Mouse (Mus musculus) CH12.LX (cell line): ENCODE data around the gene Ece1. TPM values are rescaled to one million over a fixed set of nuclear protein-coding genes. Genes with fewer than 3 reads are reported as not detected.

ENCODE experiments used
- DNase-seq: peaks from one replicate; pipeline ENCODE4 v3.0.0-alpha.2; 2013; ENCODE audit errors: extremely low read depth
- H3K27ac ChIP-seq: 2 replicates; pipeline ENCODE4 v1.5.1; 2012; ENCODE audit warnings: low read depth, mild to moderate bottlenecking, control low read depth, moderate library complexity; ENCODE audit not compliant: insufficient read depth
- H3K27me3 ChIP-seq: replicated peaks from 2 replicates; pipeline ENCODE3; 2012; ENCODE audit warnings: inconsistent platforms
- H3K36me3 ChIP-seq, 2 experiments: replicated peaks in 1 of 2; 2 replicates each; pipeline versions ENCODE3 to v1.6.1; 2012; ENCODE audit warnings: inconsistent platforms in 1 of 2, low read length in 1 of 2, mild to moderate bottlenecking in 1 of 2, mixed read lengths in 1 of 2, moderate library complexity in 1 of 2; ENCODE audit not compliant: control insufficient read depth in 1 of 2, insufficient read depth in 1 of 2
- H3K4me1 ChIP-seq, 2 experiments: 2 replicates each; pipeline ENCODE4 v1.6.1; 2012; ENCODE audit warnings: inconsistent platforms in 1 of 2, moderate library complexity in 1 of 2; ENCODE audit not compliant: insufficient read depth in 2 of 2, control insufficient read depth in 1 of 2
- H3K4me2 ChIP-seq: 2 replicates; pipeline ENCODE4 v1.6.1; 2012; ENCODE audit warnings: low read depth, mild to moderate bottlenecking, control low read depth; ENCODE audit not compliant: poor library complexity, insufficient read depth, severe bottlenecking
- H3K4me3 ChIP-seq, 3 experiments: fragments of 150-350 bp in 1 of 3; sonication (generic) in 1 of 3; replicated peaks in 1 of 3; 2 replicates each; pipeline versions ENCODE3 to v1.5.1; 2011 to 2012; ENCODE audit warnings: low read depth in 2 of 3, low read length in 2 of 3, mild to moderate bottlenecking in 2 of 3, moderate library complexity in 2 of 3, control low read depth in 1 of 3, improper control_type of control experiment in 1 of 3, inconsistent platforms in 1 of 3, mixed read lengths in 1 of 3; ENCODE audit not compliant: poor library complexity in 1 of 3
- H3K79me2 ChIP-seq: replicated peaks from 2 replicates; pipeline ENCODE4 v1.6.1; 2012; ENCODE audit warnings: mild to moderate bottlenecking, moderate library complexity; ENCODE audit not compliant: control insufficient read depth, poor library complexity, insufficient read depth, severe bottlenecking; ENCODE audit errors: extremely low read depth
- H3K9ac ChIP-seq: 2 replicates; pipeline ENCODE4 v1.6.1; 2012; ENCODE audit warnings: low read depth, mild to moderate bottlenecking, control low read depth, moderate library complexity; ENCODE audit not compliant: insufficient read depth
- H3K9me3 ChIP-seq: replicated peaks from 2 replicates; pipeline ENCODE3; 2012; ENCODE audit warnings: low read length, inconsistent platforms, mixed read lengths
- CHD2 ChIP-seq: IDR thresholded peaks from 2 replicates; pipeline ENCODE4 v1.6.1; 2011; ENCODE audit warnings: low read length, improper control_type of control experiment
- CTCF ChIP-seq, 2 experiments: IDR thresholded peaks in 1 of 2; conservative IDR thresholded peaks in 1 of 2; 2 replicates each; pipeline ENCODE4 v1.5.1; 2011 to 2012; ENCODE audit warnings: low read depth in 2 of 2, low read length in 2 of 2, improper control_type of control experiment in 1 of 2, inconsistent platforms in 1 of 2, mild to moderate bottlenecking in 1 of 2, moderate library complexity in 1 of 2
- ELF1 ChIP-seq: IDR thresholded peaks from 2 replicates; pipeline ENCODE4 v1.6.1; 2014; ENCODE audit warnings: low read depth, mild to moderate bottlenecking, inconsistent platforms, low read length, improper control_type of control experiment
- GABPA ChIP-seq: IDR thresholded peaks from 2 replicates; pipeline ENCODE4 v1.6.1; 2012; ENCODE audit warnings: low read depth, low read length, improper control_type of control experiment, inconsistent platforms; ENCODE audit not compliant: insufficient replicate concordance
- IRF4 ChIP-seq: IDR thresholded peaks from 2 replicates; pipeline ENCODE4 v1.6.1; 2014; ENCODE audit warnings: low read depth, mild to moderate bottlenecking, inconsistent platforms, low read length, improper control_type of control experiment
- JUND ChIP-seq: conservative IDR thresholded peaks from 2 replicates; pipeline ENCODE4 v1.6.1; 2011; ENCODE audit warnings: low read depth, low read length, improper control_type of control experiment
- KAT2A ChIP-seq: IDR thresholded peaks from 2 replicates; pipeline ENCODE4 v1.6.1; 2012; ENCODE audit warnings: low read length, improper control_type of control experiment, inconsistent platforms; ENCODE audit not compliant: insufficient replicate concordance
- MAX ChIP-seq: IDR thresholded peaks from 2 replicates; pipeline ENCODE4 v1.6.1; 2011; ENCODE audit warnings: low read length, improper control_type of control experiment
- MEF2A ChIP-seq: IDR thresholded peaks from 2 replicates; pipeline ENCODE4 v1.6.1; 2014; ENCODE audit warnings: low read depth, mild to moderate bottlenecking, inconsistent platforms, low read length, improper control_type of control experiment, borderline replicate concordance
- MXI1 ChIP-seq: IDR thresholded peaks from 2 replicates; pipeline ENCODE4 v1.6.1; 2011; ENCODE audit warnings: mild to moderate bottlenecking, low read depth, low read length, improper control_type of control experiment
- MYC ChIP-seq: IDR thresholded peaks from 2 replicates; pipeline ENCODE4 v1.6.1; 2011; ENCODE audit warnings: low read depth, mild to moderate bottlenecking, improper control_type of control experiment, low read length
- NRF1 ChIP-seq: IDR thresholded peaks from 2 replicates; pipeline ENCODE4 v1.6.1; 2014; ENCODE audit warnings: low read depth, mild to moderate bottlenecking, inconsistent platforms, low read length, improper control_type of control experiment, moderate library complexity
- PAX5 ChIP-seq: IDR thresholded peaks from 2 replicates; pipeline ENCODE4 v1.6.1; 2012; ENCODE audit warnings: low read length, inconsistent platforms, mixed read lengths
- RAD21 ChIP-seq: IDR thresholded peaks from 2 replicates; pipeline ENCODE4 v1.6.1; 2011; ENCODE audit warnings: low read depth, mild to moderate bottlenecking, low read length, improper control_type of control experiment, moderate library complexity
- RCOR1 ChIP-seq: conservative IDR thresholded peaks from 2 replicates; pipeline ENCODE4 v1.6.1; 2012; ENCODE audit warnings: low read depth, mild to moderate bottlenecking, inconsistent platforms, low read length, improper control_type of control experiment
- SIN3A ChIP-seq: IDR thresholded peaks from 2 replicates; pipeline ENCODE4 v1.6.1; 2012; ENCODE audit warnings: low read length, improper control_type of control experiment, inconsistent platforms
- SMC3 ChIP-seq: IDR thresholded peaks from 2 replicates; pipeline ENCODE4 v1.6.1; 2011; ENCODE audit warnings: low read depth, low read length, improper control_type of control experiment
- TCF12 ChIP-seq: IDR thresholded peaks from 2 replicates; pipeline ENCODE4 v1.6.1; 2014; ENCODE audit warnings: low read depth, mild to moderate bottlenecking, inconsistent platforms, low read length, improper control_type of control experiment
- UBTF ChIP-seq: IDR thresholded peaks from 2 replicates; pipeline ENCODE4 v1.6.1; 2012; ENCODE audit warnings: low read depth, mild to moderate bottlenecking, inconsistent platforms, low read length, improper control_type of control experiment, moderate library complexity
- ZC3H11A ChIP-seq: IDR thresholded peaks from 2 replicates; pipeline ENCODE4 v1.6.1; 2012; ENCODE audit warnings: low read depth, mild to moderate bottlenecking, inconsistent platforms, low read length, improper control_type of control experiment
- dilution Hi-C: fragments of 300-500 bp; cut with MboI; formaldehyde crosslinking; loops from 2 replicates; pipeline ENCODE4 v1.14.3; 2020; ENCODE audit warnings: low sequenced_read_pairs; ENCODE audit not compliant: extremely low pct_unique_long_range_greater_than_20kb, extremely low pct_ligation_motif_present
- in situ Hi-C: fragments of 300-500 bp; cut with MboI; formaldehyde crosslinking; loops from 3 replicates; pipeline ENCODE4 v1.14.3; 2019; ENCODE audit warnings: low sequenced_read_pairs, low pct_ligation_motif_present, low pct_unique_long_range_greater_than_20kb, mixed read lengths
- polyA plus RNA-seq: library from polyadenylated mRNA; unstranded; fragments of >175 nt; gene quantifications from 2 replicates; pipeline ENCODE4 v1.2.1, GENCODE M21; 2012; ENCODE audit warnings: low read depth; ENCODE audit not compliant: insufficient read length
- total RNA-seq, 2 experiments: library from RNA; depleted of rRNA; stranded (reverse); fragments of 300-350 nt in 1 of 2; fragments of >200 nt in 1 of 2; gene quantifications; 2 replicates each; pipeline ENCODE4 v1.2.3; 2012 to 2014

The Ece1 gene
- total and polyA plus RNA-seq, 3 experiments, result 0.12 to 10.0 (median 0.16) TPM

- no peaks in the 10 kb centered on the region for H3K36me3 ChIP-seq
- peaks cover 3 to 6% of the 10 kb centered on the region in 2 experiments; a peak in 3 of 4 replicates for H3K4me1 ChIP-seq
- DNase-seq, result peak; percentile 80
- dilution Hi-C loops, result no loop called here
- in situ Hi-C loops, result loop anchor here (5.0 kb wide), 2 partner anchors 33 to 103 kb away; no protein-coding TSS in a partner anchor
- peaks cover 27% of the 10 kb centered on the region for H3K27me3 ChIP-seq
- no peak overlapping the region for H3K9ac ChIP-seq
- TF ChIP-seq MEF2A, result no peak
- TF ChIP-seq TCF12, result no peak
- TF ChIP-seq NRF1, result no peak
- TF ChIP-seq ELF1, result peak; percentile 62
- TF ChIP-seq SMC3, result peak; percentile 80
- TF ChIP-seq SIN3A, result 0 out of 2 replicates have a peak, but pooled peaks have one; percentile 36
- peak; percentile 40; the same call in 1 of the 2 replicates for TF ChIP-seq ZC3H11A
- peak; percentile 37 to 95 for TF ChIP-seq CTCF (conservative IDR thresholded peaks at IDR 0.05 in 1 of 2, IDR thresholded peaks at IDR 0.05 in 1 of 2; ENCODE audit: low read depth in 2 of 2, low read length in 2 of 2)
- peak; percentile 88 for TF ChIP-seq RAD21
- H3K79me2 ChIP-seq, result no peaks in the 10 kb centered on the region
- no peak overlapping the region for H3K27ac ChIP-seq
- peak overlapping the region; percentile 60 for H3K4me2 ChIP-seq
- peaks cover 4% of the 10 kb centered on the region for H3K9me3 ChIP-seq
- H3K4me3 ChIP-seq, result no peak overlapping the region
Measured at GRCm38 (mm10) chr4:137835624-137836337, 26.3 kb upstream of the Ece1 start.

GRCm38 (mm10) chr4:137836741-137837140, 25.3 kb upstream of the Ece1 start:
- Histone ChIP-seq H3K4me2 (no peak overlapping the region), H3K4me1 (peaks cover 3 to 6% of the 10 kb centered on the region in 2 experiments; a peak in 3 of 4 replicates), H3K27me3 (peaks cover 33% of the 10 kb centered on the region), H3K9ac (no peak overlapping the region), H3K9me3 (peaks cover 4% of the 10 kb centered on the region), H3K36me3 (no peaks in the 10 kb centered on the region), H3K27ac (no peak overlapping the region), H3K79me2 (no peaks in the 10 kb centered on the region), H3K4me3 (no peak overlapping the region)
- dilution Hi-C loops, result no loop called here
- no peak for DNase-seq
- in situ Hi-C loops, result loop anchor here (5.0 kb wide), 2 partner anchors 34 to 104 kb away; no protein-coding TSS in a partner anchor
- TF ChIP-seq CHD2 (no peak), PAX5 (no peak), GABPA (no peak), SIN3A (no peak), MAX (no peak), SMC3 (no peak), TCF12 (no peak), RCOR1 (no peak), UBTF (no peak), MEF2A (no peak), RAD21 (no peak), MXI1 (no peak), IRF4 (no peak), MYC (no peak), KAT2A (no peak), JUND (no peak)
